ENCODE assay signal across 8 mouse cellular contexts in genomic region chr6:120916074-120916971, GRCm38 (mm10). TPM values are rescaled to one million over a fixed set of nuclear protein-coding genes. Genes with fewer than 3 reads are reported as not detected.
DNase-seq lines count a peak whose midpoint lies in the region; ATAC-seq and TF ChIP-seq lines count a peak whose summit lies in the region.

TSS of gene Bid (minus strand) at chr6:120916853.

- no peaks in the 10 kb centered on the region for H3K9me3 ChIP-seq in forebrain, embryonic 14.5 days (replicated peaks; ENCODE audit: control insufficient read depth, low read length)
- H3K9me3 ChIP-seq in liver, embryonic 16.5 days (replicated peaks; ENCODE audit: control insufficient read depth, low read length), result no peaks in the 10 kb centered on the region
- 0 out of 2 replicates have a peak, but pooled peaks cover 5% of the 10 kb centered on the region for H3K9me3 ChIP-seq in neural tube, embryonic 12.5 days

- peak within 1 kb of the TSS; percentile 95 for H3K4me2 ChIP-seq in forebrain, embryonic 14.5 days (ENCODE audit: low read length)
- H3K4me2 ChIP-seq in liver, embryonic 16.5 days (ENCODE audit: low read depth, low read length), result peak within 1 kb of the TSS; percentile 97
- peak within 1 kb of the TSS; percentile 99 for H3K4me2 ChIP-seq in neural tube, embryonic 12.5 days (replicated peaks)

- H3K4me1 ChIP-seq in forebrain, embryonic 14.5 days (ENCODE audit: control insufficient read depth, insufficient read depth, low read length), result no peaks in the 10 kb centered on the region
- H3K4me1 ChIP-seq in liver, embryonic 16.5 days (ENCODE audit: control insufficient read depth, low read depth, low read length), result peaks cover 54% of the 10 kb centered on the region
- H3K4me1 ChIP-seq in neural tube, embryonic 12.5 days, result peaks cover 9% of the 10 kb centered on the region; the same call in 1 of the 2 replicates
- H3K4me1 ChIP-seq in testis, adult 2 months (ENCODE audit: control insufficient read depth, insufficient read depth, low read length), result peaks cover 16% of the 10 kb centered on the region

- H3K36me3 ChIP-seq in forebrain, embryonic 14.5 days (ENCODE audit: control insufficient read depth, insufficient read depth, low read length), result no peaks in the 10 kb centered on the region
- no peaks in the 10 kb centered on the region for H3K36me3 ChIP-seq in liver, embryonic 16.5 days (ENCODE audit: control insufficient read depth, insufficient read depth)
- no peaks in the 10 kb centered on the region for H3K36me3 ChIP-seq in neural tube, embryonic 12.5 days
- no peaks in the 10 kb centered on the region for H3K36me3 ChIP-seq in testis, adult 2 months (ENCODE audit: control insufficient read depth, insufficient read depth, low read length)

- peak; percentile 92 for ATAC-seq in forebrain, embryonic 14.5 days
- ATAC-seq in liver, embryonic 16.5 days (ENCODE audit: low read depth), result peak; percentile 81
- peak; percentile 91 for ATAC-seq in neural tube, embryonic 12.5 days (ENCODE audit: low FRiP score, low read depth)

- no peak; the same call in 1 of the 2 replicates for TF ChIP-seq POLR2A in testis, adult 2 months (IDR thresholded peaks at IDR 0.05; ENCODE audit: control insufficient read depth, low read depth, low read length)

- 1% methylated on average over 67 of the region's 67 CpGs for WGBS in forebrain, embryonic 14.5 days
- 2% methylated on average over 67 of the region's 67 CpGs for WGBS in large intestine, adult 2 months
- under 1% methylated on average over 66 of the region's 67 CpGs for WGBS in liver, embryonic 16.5 days (ENCODE audit: insufficient replicate concordance)
- WGBS in neural tube, embryonic 12.5 days, result 1% methylated on average over 67 of the region's 67 CpGs

- intact Hi-C loops in heart, postnatal 14 days (cut with DNase I), result no loop called here

- H3K27me3 ChIP-seq in forebrain, embryonic 14.5 days (replicated peaks; ENCODE audit: control insufficient read depth, insufficient read depth, low read length), result no peaks in the 10 kb centered on the region
- no peaks in the 10 kb centered on the region for H3K27me3 ChIP-seq in liver, embryonic 16.5 days (ENCODE audit: control insufficient read depth, insufficient read depth, low read depth, low read length)
- no peaks in the 10 kb centered on the region; the same call in 1 of the 2 replicates for H3K27me3 ChIP-seq in neural tube, embryonic 12.5 days (replicated peaks)
- H3K27me3 ChIP-seq in testis, adult 2 months (ENCODE audit: control insufficient read depth, insufficient read depth, low read length), result no peaks in the 10 kb centered on the region

- no peak for TF ChIP-seq CTCF in testis, adult 2 months (IDR thresholded peaks at IDR 0.05; ENCODE audit: control insufficient read depth, insufficient read depth, insufficient replicate concordance, low read depth, low read length)

- H3K27ac ChIP-seq in forebrain, embryonic 14.5 days (ENCODE audit: low read depth, low read length), result no peak within 1 kb of the TSS
- H3K27ac ChIP-seq in liver, embryonic 16.5 days (ENCODE audit: low read length), result peak within 1 kb of the TSS; percentile 58
- no peak within 1 kb of the TSS for H3K27ac ChIP-seq in neural tube, embryonic 12.5 days
- H3K27ac ChIP-seq in testis, adult 2 months (ENCODE audit: control insufficient read depth, insufficient read depth, low read depth, low read length), result no peak within 1 kb of the TSS; the same call in 1 of the 2 replicates

- peak within 1 kb of the TSS; percentile 76 for H3K9ac ChIP-seq in forebrain, embryonic 14.5 days (ENCODE audit: low read length)
- H3K9ac ChIP-seq in liver, embryonic 16.5 days (ENCODE audit: low read depth, low read length), result peak within 1 kb of the TSS; percentile 66
- peak within 1 kb of the TSS; percentile 57 for H3K9ac ChIP-seq in neural tube, embryonic 12.5 days

- peak; percentile 89 for DNase-seq in ES-CJ7 (ENCODE audit: low read depth, low spot score)
- DNase-seq in c-Kit-positive CD71-positive TER-119-positive erythroid progenitor cells, embryonic 14.5 days (ENCODE audit: low spot score), result peak; percentile 74
- DNase-seq in forebrain, embryonic 14.5 days (ENCODE audit: low spot score), result peak; percentile 78
- peak; percentile 85 to 90 for DNase-seq in heart, postnatal 14 days
- no peak for DNase-seq in large intestine, adult 2 months (ENCODE audit: low read depth, low spot score)

- peak within 1 kb of the TSS; percentile 56 for H3K4me3 ChIP-seq in forebrain, embryonic 14.5 days (ENCODE audit: low read depth, low read length)
- peak within 1 kb of the TSS; percentile 70 for H3K4me3 ChIP-seq in liver, embryonic 16.5 days (ENCODE audit: low read depth, low read length)
- H3K4me3 ChIP-seq in neural tube, embryonic 12.5 days, result peak within 1 kb of the TSS; percentile 60
- H3K4me3 ChIP-seq in testis, adult 2 months (ENCODE audit: control insufficient read depth, low read depth, low read length), result peak within 1 kb of the TSS; percentile 97

RNA-seq across cellular contexts. Expression of gene Bid, which starts in this region (rescaled TPM):
- polyA plus RNA-seq in forebrain, embryonic 14.5 days (2014; fragmentation: Nextera tagmentation; extraction: Ambion mirVana), result 28.9 and 29.5 TPM in 2 replicates
- total RNA-seq in heart, postnatal 14 days (2021), result 1 to 10 TPM; 1.6 to 2.1 TPM
- 15.8 and 16.0 TPM in 2 replicates for polyA plus RNA-seq in large intestine, adult 2 months (2012; rRNA removed)
- 20.2 and 21.5 TPM in 2 replicates for polyA plus RNA-seq in liver, embryonic 16.5 days (2015; fragmentation: Nextera tagmentation; extraction: Ambion mirVana)
- 20.0 and 21.0 TPM in 2 replicates for polyA plus RNA-seq in neural tube, embryonic 12.5 days (2016; fragmentation: Nextera tagmentation; extraction: Ambion mirVana)
- 2.6 and 3.6 TPM in 2 replicates for polyA plus RNA-seq in testis, adult 2 months (2012; rRNA removed)
